Mouse (Mus musculus): ENCODE data around the gene Asic3. TPM values are rescaled to one million over a fixed set of nuclear protein-coding genes. Genes with fewer than 3 reads are reported as not detected.

Asic3 gene
- polyA plus RNA-seq, 1 experiment = not detected

- Histone ChIP-seq H3K4me3 (replicated peaks) (no peak overlapping the region), H3K4me1 (peaks cover 46% of the 10 kb centered on the region), H3K36me3 (replicated peaks; ENCODE audit: low read length) (peaks cover 54% of the 10 kb centered on the region), H3K27me3 (replicated peaks) (peaks cover 89% of the 10 kb centered on the region), H3K9me3 (no peaks in the 10 kb centered on the region)
- no peak for TF ChIP-seq FLI1 (IDR thresholded peaks at IDR 0.05; ENCODE audit: low read length)
- no peak for TF ChIP-seq GATA1 (IDR thresholded peaks at IDR 0.05; ENCODE audit: borderline replicate concordance, low read length)
Measured at GRCm38 (mm10) chr5:24409466-24409865, 3.7 kb upstream of the Asic3 start.

GRCm38 (mm10) chr5:24412063-24412462, 1.1 kb upstream of the Asic3 start:
- no peak for TF ChIP-seq FLI1 (IDR thresholded peaks at IDR 0.05; ENCODE audit: low read length)
- no peak for TF ChIP-seq GATA1 (IDR thresholded peaks at IDR 0.05; ENCODE audit: borderline replicate concordance, low read length)
- Histone ChIP-seq H3K36me3 (replicated peaks; ENCODE audit: low read length) (peaks cover 38% of the 10 kb centered on the region), H3K4me1 (peaks cover 40% of the 10 kb centered on the region), H3K27me3 (replicated peaks) (peaks cover 97% of the 10 kb centered on the region), H3K9me3 (no peaks in the 10 kb centered on the region), H3K4me3 (replicated peaks) (no peak overlapping the region)

DNA sequence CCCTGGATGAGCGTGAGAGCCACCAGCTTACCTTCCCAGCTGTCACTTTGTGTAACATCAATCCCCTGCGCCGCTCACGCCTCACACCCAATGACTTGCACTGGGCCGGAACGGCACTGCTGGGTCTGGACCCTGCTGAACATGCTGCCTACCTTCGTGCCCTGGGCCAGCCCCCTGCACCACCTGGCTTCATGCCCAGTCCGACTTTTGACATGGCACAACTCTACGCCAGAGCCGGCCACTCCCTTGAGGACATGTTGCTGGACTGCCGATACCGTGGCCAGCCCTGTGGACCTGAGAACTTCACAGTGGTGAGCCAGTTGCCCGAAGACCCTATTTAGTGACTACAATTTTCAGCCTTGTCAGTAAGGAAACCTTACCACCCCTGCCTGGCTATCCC, 746 bp downstream of the Asic3 start:
- no peak for TF ChIP-seq GATA1 (IDR thresholded peaks at IDR 0.05; ENCODE audit: borderline replicate concordance, low read length)
- no peak for TF ChIP-seq FLI1 (IDR thresholded peaks at IDR 0.05; ENCODE audit: low read length)
- Histone ChIP-seq H3K4me3 (replicated peaks) (no peak overlapping the region), H3K4me1 (peaks cover 43% of the 10 kb centered on the region), H3K27me3 (replicated peaks) (peaks cover 85% of the 10 kb centered on the region), H3K9me3 (no peaks in the 10 kb centered on the region), H3K36me3 (replicated peaks; ENCODE audit: low read length) (peaks cover 38% of the 10 kb centered on the region)

GRCm38 (mm10) chr5:24416222-24416736, 3.1 kb downstream of the Asic3 start:
- Histone ChIP-seq H3K27me3 (replicated peaks) (peaks cover 67% of the 10 kb centered on the region), H3K9me3 (no peaks in the 10 kb centered on the region), H3K4me1 (peaks cover 60% of the 10 kb centered on the region), H3K4me3 (replicated peaks) (peak overlapping the region; percentile 77), H3K36me3 (replicated peaks; ENCODE audit: low read length) (peaks cover 45% of the 10 kb centered on the region)
- no peak for TF ChIP-seq GATA1 (IDR thresholded peaks at IDR 0.05; ENCODE audit: borderline replicate concordance, low read length)
- TF ChIP-seq FLI1 (IDR thresholded peaks at IDR 0.05; ENCODE audit: low read length) = no peak

DNA sequence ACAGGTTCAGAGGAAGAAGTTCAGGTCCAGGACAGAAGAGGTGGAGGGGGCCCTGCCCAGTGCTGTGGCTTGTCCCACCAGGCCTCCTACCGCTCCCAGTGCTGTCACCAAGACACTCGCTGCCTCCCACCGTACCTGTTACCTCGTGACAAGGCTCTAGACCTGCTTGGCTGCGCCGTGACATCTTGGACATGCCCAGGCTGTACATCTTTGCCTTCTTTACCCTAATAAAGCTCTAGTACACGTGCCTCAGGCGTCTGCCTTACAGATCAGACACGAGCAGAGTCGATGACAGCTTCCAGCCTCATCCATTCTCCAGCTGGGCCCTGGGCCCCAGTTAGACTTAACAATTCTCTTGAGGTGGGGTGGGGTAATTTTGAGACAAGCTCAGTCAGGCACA, 4.4 kb downstream of the Asic3 start:
- H3K4me3 ChIP-seq (replicated peaks) = no peak overlapping the region
- peaks cover 54% of the 10 kb centered on the region for H3K27me3 ChIP-seq (replicated peaks)
- H3K36me3 ChIP-seq (replicated peaks; ENCODE audit: low read length) = peaks cover 55% of the 10 kb centered on the region
- H3K4me1 ChIP-seq = peaks cover 67% of the 10 kb centered on the region
- TF ChIP-seq FLI1 (IDR thresholded peaks at IDR 0.05; ENCODE audit: low read length) (no peak), GATA1 (IDR thresholded peaks at IDR 0.05; ENCODE audit: borderline replicate concordance, low read length) (no peak)
- no peaks in the 10 kb centered on the region for H3K9me3 ChIP-seq

- Histone ChIP-seq H3K9me3 (no peaks in the 10 kb centered on the region), H3K27me3 (replicated peaks) (peaks cover 26% of the 10 kb centered on the region), H3K4me1 (peaks cover 63% of the 10 kb centered on the region), H3K36me3 (replicated peaks; ENCODE audit: low read length) (peaks cover 55% of the 10 kb centered on the region), H3K4me3 (replicated peaks) (no peak overlapping the region)
- TF ChIP-seq FLI1 (IDR thresholded peaks at IDR 0.05; ENCODE audit: low read length) = no peak
- no peak for TF ChIP-seq GATA1 (IDR thresholded peaks at IDR 0.05; ENCODE audit: borderline replicate concordance, low read length)
Measured at GRCm38 (mm10) chr5:24420381-24420780, 7.2 kb downstream of the Asic3 start.

DNA sequence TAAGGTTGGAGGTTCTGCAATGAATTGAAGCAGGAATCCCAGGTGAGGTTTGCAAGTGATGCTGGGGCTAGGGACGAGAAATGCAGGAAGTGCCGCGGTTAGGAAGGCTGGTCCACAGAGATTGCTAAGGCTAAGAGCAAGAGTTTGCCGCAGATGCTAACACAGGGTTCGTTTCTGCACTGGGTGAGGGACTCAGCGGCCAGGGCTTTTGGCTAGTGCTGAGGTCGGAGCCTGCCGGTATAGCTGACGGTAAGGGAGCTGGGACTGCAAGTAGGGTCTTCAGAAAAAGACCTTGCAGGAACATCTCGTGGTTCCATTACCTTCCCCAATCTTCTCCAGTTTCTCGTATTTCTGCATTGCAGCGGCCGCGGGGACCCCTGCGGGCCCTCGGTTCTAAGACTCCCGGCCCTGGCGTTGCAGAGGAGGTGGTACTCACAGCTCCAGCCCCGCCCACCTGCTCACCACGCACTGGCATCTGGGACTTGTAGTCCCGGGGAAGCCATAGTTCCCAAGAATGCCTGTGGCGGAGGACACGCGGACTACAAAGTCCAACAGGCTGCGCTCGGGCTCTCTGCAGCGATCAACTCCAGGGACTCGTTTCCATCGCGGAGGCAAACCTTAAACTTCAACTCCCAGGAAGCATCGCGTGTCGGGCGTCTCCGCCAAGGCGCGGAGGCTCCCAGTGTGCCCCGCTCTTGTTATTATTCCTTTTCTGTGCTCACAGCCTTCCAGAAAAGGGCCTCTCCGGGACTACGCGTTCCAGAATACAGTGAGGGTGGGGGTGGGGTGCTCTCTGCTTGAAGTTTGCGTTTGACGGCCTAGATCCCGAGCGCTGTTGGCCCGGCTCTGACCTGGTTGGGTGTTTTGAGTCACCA, 10.2 kb downstream of the Asic3 start, which contains the start of the genes Cdk5 and Slc4a2:
Gene Cdk5 (minus strand): TSS at position 402 of the 875 bp plus-strand sequence.
Gene Slc4a2 (plus strand): TSS at position 709 of the 875 bp plus-strand sequence.
- peaks cover 49% of the 10 kb centered on the region for H3K36me3 ChIP-seq (replicated peaks; ENCODE audit: low read length)
- H3K9me3 ChIP-seq = no peaks in the 10 kb centered on the region
- peak within 1 kb of the TSS; percentile 92 for H3K4me3 ChIP-seq (replicated peaks)
- TF ChIP-seq GATA1 (IDR thresholded peaks at IDR 0.05; ENCODE audit: borderline replicate concordance, low read length) (no peak), FLI1 (IDR thresholded peaks at IDR 0.05; ENCODE audit: low read length) (no peak)
- peaks cover 3% of the 10 kb centered on the region for H3K27me3 ChIP-seq (replicated peaks)
- peaks cover 80% of the 10 kb centered on the region for H3K4me1 ChIP-seq

GRCm38 (mm10) chr5:24424004-24424781, 11.0 kb downstream of the Asic3 start:
- peaks cover 79% of the 10 kb centered on the region for H3K4me1 ChIP-seq

DNA sequence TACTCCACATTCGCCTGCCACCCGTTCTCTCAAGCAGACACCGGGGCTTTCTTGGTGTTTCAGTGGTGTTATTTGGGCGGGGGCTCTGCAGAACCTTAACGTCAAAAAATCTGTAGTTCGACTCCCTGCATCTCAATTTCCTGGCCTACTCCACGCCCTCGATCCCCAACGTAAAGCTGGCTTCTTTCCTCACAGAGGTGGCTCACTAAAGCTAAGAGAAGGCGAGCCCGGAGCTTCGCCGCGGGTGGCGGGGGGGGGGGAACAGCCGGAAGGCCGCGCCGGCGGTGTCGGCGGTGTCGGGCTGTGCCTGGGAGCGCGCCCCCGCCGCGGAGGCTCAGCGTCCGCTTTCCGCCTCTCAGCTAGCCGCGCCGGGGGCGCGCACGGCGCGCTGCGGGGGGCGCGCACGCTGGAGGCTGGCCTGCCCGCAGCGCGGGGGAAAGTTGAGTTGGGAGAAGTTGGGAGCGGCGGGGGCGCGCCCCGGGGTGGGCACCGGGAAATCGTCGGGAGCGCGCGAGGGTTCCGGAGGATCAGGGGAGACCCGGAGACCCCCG, 11.7 kb downstream of the Asic3 start:
- H3K27me3 ChIP-seq (replicated peaks) = no peaks in the 10 kb centered on the region
- TF ChIP-seq FLI1 (IDR thresholded peaks at IDR 0.05; ENCODE audit: low read length) = no peak
- TF ChIP-seq GATA1 (IDR thresholded peaks at IDR 0.05; ENCODE audit: borderline replicate concordance, low read length) = no peak
- H3K4me3 ChIP-seq (replicated peaks) = peak overlapping the region; percentile 92
- no peaks in the 10 kb centered on the region for H3K9me3 ChIP-seq
- peaks cover 72% of the 10 kb centered on the region for H3K4me1 ChIP-seq
- peaks cover 49% of the 10 kb centered on the region for H3K36me3 ChIP-seq (replicated peaks; ENCODE audit: low read length)

More at GRCm38 (mm10) chr5:24424004-24424781, 11.0 kb downstream of the Asic3 start:
- H3K36me3 ChIP-seq (replicated peaks; ENCODE audit: low read length) = peaks cover 49% of the 10 kb centered on the region
- H3K27me3 ChIP-seq (replicated peaks) = peaks cover 1% of the 10 kb centered on the region
- TF ChIP-seq FLI1 (IDR thresholded peaks at IDR 0.05; ENCODE audit: low read length) (no peak), GATA1 (IDR thresholded peaks at IDR 0.05; ENCODE audit: borderline replicate concordance, low read length) (no peak)
- peak overlapping the region; percentile 92 for H3K4me3 ChIP-seq (replicated peaks)
- H3K9me3 ChIP-seq = no peaks in the 10 kb centered on the region

Measured in megakaryocyte, embryonic 14.5 days (primary cell).